Mouse (Mus musculus) lung, postnatal 0 days (tissue): ENCODE measurements around the gene Cldn3. TPM values are rescaled to one million over a fixed set of nuclear protein-coding genes. Genes with fewer than 3 reads are reported as not detected.

Experiments
- ATAC-seq: fragments of 200-750 bp; cut with Nextera tagmentation; 2 replicates; pipeline ENCODE4 v1.8.0; 2017; ENCODE audit warnings: moderate library complexity
- DNase-seq: peaks from one replicate; pipeline ENCODE4 v3.0.0-alpha.2; 2016; ENCODE audit warnings: low spot score
- H3K27ac ChIP-seq: fragments of 300-500 bp; sonication (generic); 2 replicates; pipeline ENCODE4 v1.5.1; 2014; ENCODE audit warnings: antibody characterized with exemption, mild to moderate bottlenecking, low read length, mixed read lengths
- H3K27me3 ChIP-seq: fragments of 300-500 bp; sonication (generic); replicated peaks from 2 replicates; pipeline ENCODE4 v1.6.1; 2014; ENCODE audit warnings: low read length, mixed read lengths; ENCODE audit not compliant: insufficient read depth
- H3K36me3 ChIP-seq: fragments of 300-500 bp; sonication (generic); 2 replicates; pipeline ENCODE4 v1.6.1; 2014; ENCODE audit warnings: low read length, mixed read lengths; ENCODE audit not compliant: insufficient read depth
- H3K4me1 ChIP-seq: fragments of 300-500 bp; sonication (generic); 2 replicates; pipeline ENCODE4 v1.6.1; 2014; ENCODE audit warnings: antibody characterized with exemption, low read depth, low read length, mixed read lengths; ENCODE audit not compliant: insufficient read depth
- H3K4me2 ChIP-seq: fragments of 300-500 bp; sonication (generic); replicated peaks from 2 replicates; pipeline ENCODE4 v1.6.1; 2014; ENCODE audit warnings: low read depth, mild to moderate bottlenecking, low read length, moderate library complexity, mixed read lengths
- H3K4me3 ChIP-seq: fragments of 300-500 bp; sonication (generic); 2 replicates; pipeline ENCODE4 v1.5.1; 2014; ENCODE audit warnings: low read depth, low read length
- H3K9ac ChIP-seq: fragments of 300-500 bp; sonication (generic); replicated peaks from 2 replicates; pipeline ENCODE4 v1.6.1; 2014; ENCODE audit warnings: low read depth, mild to moderate bottlenecking
- H3K9me3 ChIP-seq: fragments of 300-500 bp; sonication (generic); 2 replicates; pipeline ENCODE4 v1.6.1; 2016; ENCODE audit warnings: low read length, mixed read lengths
- CTCF ChIP-seq: IDR thresholded peaks from 2 replicates; pipeline ENCODE4 v1.5.1; 2016; ENCODE audit warnings: antibody characterized with exemption, mild to moderate bottlenecking
- EP300 ChIP-seq: IDR thresholded peaks from 2 replicates; pipeline ENCODE4 v1.6.1; 2016; ENCODE audit warnings: antibody characterized with exemption, mild to moderate bottlenecking, control low read depth
- WGBS: fragments of 180-500 bp; shearing (Covaris S2); extraction: QIAGEN DNeasy Blood & Tissue Kit; methylation state at CpG from one replicate; pipeline ENCODE4 v1.1.7; 2014; 5-methylcytosine and 5-hydroxymethylcytosine counted together
- polyA plus RNA-seq: library from polyadenylated mRNA; unstranded; fragments of >200 nt; fragmentation: Nextera tagmentation; extraction: Ambion mirVana; gene quantifications from 2 replicates; pipeline ENCODE4 v1.2.1, GENCODE M21; 2015

The Cldn3 gene
- polyA plus RNA-seq, 1 experiment from 2014 or later: 583 TPM

DNA sequence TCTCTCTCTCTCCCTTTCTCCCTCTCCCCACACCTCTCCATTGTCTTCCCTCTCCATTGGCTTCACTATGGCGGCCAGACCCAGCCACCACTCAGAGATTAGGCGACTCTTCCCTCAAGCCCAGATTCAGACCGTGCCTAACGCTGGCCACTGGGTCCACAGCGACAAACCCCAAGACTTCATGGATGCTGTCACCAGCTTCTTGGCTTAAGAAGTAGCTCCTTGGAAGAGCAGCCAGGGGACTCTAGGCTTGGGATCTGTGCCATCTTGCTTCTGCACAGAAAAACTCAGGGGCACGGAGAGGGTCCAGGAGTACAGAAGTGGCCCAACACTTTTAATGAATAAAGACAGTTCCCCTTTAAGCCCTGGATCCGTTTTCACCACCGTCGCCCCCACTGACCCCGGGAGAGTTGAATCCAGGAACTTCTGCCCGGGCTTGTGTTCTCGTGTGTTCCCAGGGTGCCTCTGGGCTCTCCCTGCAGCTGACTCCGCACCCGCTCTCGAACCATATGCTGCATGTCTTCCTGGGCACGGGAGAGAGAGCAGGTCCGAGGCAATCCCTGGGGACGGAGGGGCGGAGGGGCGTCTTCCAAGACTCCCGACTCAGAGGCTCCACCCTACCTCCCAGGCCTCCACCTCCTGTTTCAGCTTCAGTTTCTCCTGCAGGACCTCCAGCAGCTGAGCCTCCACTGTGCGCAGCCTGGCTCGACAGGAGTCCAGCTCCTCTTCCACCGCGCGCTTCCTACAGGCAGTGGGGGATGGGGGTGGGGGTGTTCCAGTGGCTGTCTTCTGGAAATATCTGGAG is 26.0 kb downstream of the Cldn3 start:
- no peak overlapping the region for H3K27ac ChIP-seq
- no peak overlapping the region for H3K4me3 ChIP-seq
- H3K27me3 ChIP-seq: no peaks in the 10 kb centered on the region
- 45% methylated on average over 26 of the region's 26 CpGs for WGBS
- ATAC-seq: no peak
- H3K9me3 ChIP-seq: no peaks in the 10 kb centered on the region
- H3K4me1 ChIP-seq: peaks cover 9% of the 10 kb centered on the region; the same call in 1 of the 2 replicates
- peak overlapping the region; percentile 37 for H3K4me2 ChIP-seq
- TF ChIP-seq EP300: no peak
- TF ChIP-seq CTCF: no peak
- no peaks in the 10 kb centered on the region for H3K36me3 ChIP-seq
- no peak for DNase-seq
- H3K9ac ChIP-seq: no peak overlapping the region

DNA sequence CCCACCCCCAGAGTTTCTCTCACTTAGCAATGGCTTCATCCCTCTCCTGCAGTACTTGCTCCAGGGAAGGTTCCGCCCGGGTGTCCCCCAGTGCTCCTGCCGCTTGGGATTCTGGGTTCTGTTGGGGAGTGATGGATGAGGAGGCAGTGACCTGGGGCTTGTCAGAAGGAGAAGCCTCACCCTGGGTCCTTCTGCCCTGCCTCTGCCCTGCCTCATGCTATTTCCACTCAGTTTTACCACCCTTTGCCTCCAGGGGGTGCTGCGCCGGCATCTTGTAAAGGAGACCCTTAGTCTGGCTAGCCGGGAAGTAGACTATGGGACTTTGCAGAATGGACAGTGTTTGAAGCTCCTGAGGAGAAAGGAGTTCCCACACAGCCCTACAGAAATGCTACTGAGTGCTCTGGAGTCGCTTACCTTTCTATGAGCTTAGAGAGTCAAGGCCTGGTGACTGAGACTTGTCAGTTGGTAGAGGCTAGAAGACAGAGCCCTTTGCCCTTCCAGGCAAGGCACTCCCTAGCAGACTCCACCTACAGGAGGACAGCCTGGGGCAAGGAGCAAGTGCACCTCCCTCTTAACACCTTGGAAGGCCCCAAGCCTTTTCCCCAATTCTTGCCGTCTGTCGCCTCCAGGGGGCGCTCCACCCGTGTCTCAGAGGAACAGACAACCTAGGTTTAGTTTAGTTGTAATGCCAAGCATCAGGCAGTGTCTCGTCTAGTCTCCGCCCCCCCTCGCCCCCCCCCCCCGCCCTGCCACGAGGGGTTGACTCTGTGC is 26.8 kb downstream of the Cldn3 start:
- peak overlapping the region; percentile 37 for H3K4me2 ChIP-seq
- H3K27ac ChIP-seq: peak overlapping the region; percentile 11; the same call in 1 of the 2 replicates
- H3K9me3 ChIP-seq: no peaks in the 10 kb centered on the region
- H3K9ac ChIP-seq: no peak overlapping the region
- H3K27me3 ChIP-seq: no peaks in the 10 kb centered on the region
- 8% methylated on average over 16 of the region's 16 CpGs for WGBS
- no peaks in the 10 kb centered on the region for H3K36me3 ChIP-seq
- peaks cover 9% of the 10 kb centered on the region; the same call in 1 of the 2 replicates for H3K4me1 ChIP-seq
- DNase-seq (peak; percentile 78), ATAC-seq (no peak)
- H3K4me3 ChIP-seq: no peak overlapping the region
- TF ChIP-seq EP300: no peak
- peak; percentile 76 for TF ChIP-seq CTCF

DNA sequence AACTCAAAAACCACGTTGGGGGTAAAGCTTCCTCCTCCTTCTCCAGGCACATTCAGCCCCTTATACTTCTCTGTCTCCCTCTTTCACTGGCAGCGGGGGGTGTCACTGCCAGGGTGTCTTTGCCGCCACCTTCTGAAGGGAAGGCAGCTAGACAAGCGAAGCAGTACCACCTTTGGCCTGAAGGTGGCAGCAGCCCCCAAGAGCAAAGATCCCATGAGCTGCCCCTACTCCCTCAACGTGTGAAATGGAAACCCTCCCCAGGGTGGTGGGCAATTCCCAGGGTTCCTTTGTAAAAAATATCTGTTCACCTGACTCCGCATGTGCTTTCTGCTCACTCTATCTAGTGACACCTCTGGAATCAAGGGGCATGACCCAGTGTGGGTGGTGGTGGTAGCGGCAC is 29.5 kb downstream of the Cldn3 start:
- TF ChIP-seq CTCF: peak; percentile 99
- no peak for TF ChIP-seq EP300
- DNase-seq: peak; percentile 79

GRCm38 (mm10) chr5:135016224-135016759 is 30.3 kb downstream of the Cldn3 start:
- no peak for TF ChIP-seq EP300
- peak; percentile 34 for TF ChIP-seq CTCF
- no peak for DNase-seq
- H3K4me1 ChIP-seq: no peaks in the 10 kb centered on the region
- no peak overlapping the region for H3K4me3 ChIP-seq
- H3K27ac ChIP-seq: no peak overlapping the region
- no peaks in the 10 kb centered on the region for H3K9me3 ChIP-seq
- no peak overlapping the region for H3K4me2 ChIP-seq
- ATAC-seq: no peak
- no peaks in the 10 kb centered on the region for H3K27me3 ChIP-seq
- WGBS: 39% methylated on average over 4 of the region's 4 CpGs
- no peak overlapping the region for H3K9ac ChIP-seq
- H3K36me3 ChIP-seq: no peaks in the 10 kb centered on the region

More for the DNA sequence above, 29.5 kb downstream of the Cldn3 start:
- Histone ChIP-seq H3K27ac (no peak overlapping the region), H3K27me3 (no peaks in the 10 kb centered on the region), H3K4me2 (no peak overlapping the region), H3K36me3 (no peaks in the 10 kb centered on the region), H3K9me3 (no peaks in the 10 kb centered on the region), H3K9ac (no peak overlapping the region), H3K4me1 (no peaks in the 10 kb centered on the region), H3K4me3 (no peak overlapping the region)
- ATAC-seq: peak; percentile 40
- 14% methylated on average over 7 of the region's 7 CpGs for WGBS

- TF ChIP-seq EP300 (peak; percentile 86), CTCF (no peak)
- no peak overlapping the region for H3K9ac ChIP-seq
- no peaks in the 10 kb centered on the region for H3K27me3 ChIP-seq
- no peaks in the 10 kb centered on the region for H3K9me3 ChIP-seq
- no peaks in the 10 kb centered on the region for H3K36me3 ChIP-seq
- 17% methylated on average over 6 of the region's 6 CpGs for whole genome bisulfite sequencing
- ATAC-seq: peak; percentile 77
- peaks cover 10% of the 10 kb centered on the region; the same call in 1 of the 2 replicates for H3K4me1 ChIP-seq
- H3K4me3 ChIP-seq: no peak overlapping the region
- H3K27ac ChIP-seq: peak overlapping the region; percentile 43; the same call in 1 of the 2 replicates
- H3K4me2 ChIP-seq: no peak overlapping the region
- peak; percentile 94 for DNase-seq
Measured at GRCm38 (mm10) chr5:135021814-135022213, 35.8 kb downstream of the Cldn3 start.
